Mouse (Mus musculus) liver, embryonic 16.5 days (tissue): ENCODE measurements at regions not wholly inside any gene's neighbourhood (a gene's known extent, or its start where the extent isn't known, plus 50 kb on each side); places are given as distances from the start of the nearest gene placed in this dataset.

Experiments used
- ATAC-seq: fragments of 200-750 bp; cut with Nextera tagmentation; 2 replicates; pipeline ENCODE4 v1.8.0; 2017; ENCODE audit warnings: low read depth, mild to moderate bottlenecking, moderate number of reproducible peaks, moderate library complexity
- H3K27ac ChIP-seq: fragments of 300-500 bp; sonication (generic); 2 replicates; pipeline ENCODE4 v1.5.1; 2014; ENCODE audit warnings: mild to moderate bottlenecking, low read length
- H3K27me3 ChIP-seq: fragments of 300-500 bp; sonication (generic); 2 replicates; pipeline ENCODE4 v1.6.1; 2014; ENCODE audit warnings: low read depth, low read length, mixed read lengths; ENCODE audit not compliant: control insufficient read depth, insufficient read depth
- H3K36me3 ChIP-seq: fragments of 300-500 bp; sonication (generic); 2 replicates; pipeline ENCODE4 v1.6.1; 2014; ENCODE audit warnings: mild to moderate bottlenecking; ENCODE audit not compliant: control insufficient read depth, insufficient read depth
- H3K4me1 ChIP-seq: fragments of 300-500 bp; sonication (generic); 2 replicates; pipeline ENCODE4 v1.6.1; 2014; ENCODE audit warnings: low read depth, low read length, mixed read lengths; ENCODE audit not compliant: control insufficient read depth
- H3K4me2 ChIP-seq: fragments of 300-500 bp; sonication (generic); 2 replicates; pipeline ENCODE4 v1.6.1; 2014; ENCODE audit warnings: low read depth, low read length, mixed read lengths
- H3K4me3 ChIP-seq: fragments of 300-500 bp; sonication (generic); 2 replicates; pipeline ENCODE4 v1.5.1; 2014; ENCODE audit warnings: low read depth, mild to moderate bottlenecking, low read length
- H3K9ac ChIP-seq: fragments of 300-500 bp; sonication (generic); 2 replicates; pipeline ENCODE4 v1.6.1; 2014; ENCODE audit warnings: low read depth, low read length
- H3K9me3 ChIP-seq: fragments of 300-500 bp; sonication (generic); replicated peaks from 2 replicates; pipeline ENCODE4 v1.6.1; 2016; ENCODE audit warnings: low read length; ENCODE audit not compliant: control insufficient read depth
- WGBS: fragments of 180-500 bp; shearing (Covaris S2); extraction: QIAGEN DNeasy Blood & Tissue Kit; methylation state at CpG from one replicate; pipeline ENCODE4 v1.1.7; 2014; ENCODE audit not compliant: insufficient replicate concordance; 5-methylcytosine and 5-hydroxymethylcytosine counted together

DNA sequence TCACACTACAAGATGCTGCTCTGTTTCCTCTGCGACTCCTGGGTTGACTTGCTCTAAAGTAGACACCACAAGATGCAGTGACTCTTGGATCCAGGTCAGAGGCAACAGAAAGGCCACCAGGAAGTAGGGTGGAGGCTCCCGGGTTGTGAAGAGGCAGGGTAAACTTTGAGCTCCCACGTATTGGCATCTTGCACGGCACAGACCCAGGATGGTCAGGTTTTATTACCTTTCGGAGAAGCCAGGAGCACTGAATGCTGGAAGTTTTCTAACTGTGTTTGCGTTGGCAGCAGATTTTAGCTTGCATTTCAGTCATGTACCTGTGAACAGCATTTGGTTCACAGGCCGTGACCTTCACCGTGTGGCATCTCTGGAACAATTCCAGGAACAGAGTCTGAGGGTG, 227.2 kb upstream of the Foxq1 start:
- no peak for ATAC-seq
- Histone ChIP-seq H3K4me2 (no peak overlapping the region), H3K27me3 (no peaks in the 10 kb centered on the region), H3K4me1 (no peaks in the 10 kb centered on the region), H3K9ac (no peak overlapping the region), H3K4me3 (no peak overlapping the region), H3K9me3 (no peaks in the 10 kb centered on the region), H3K36me3 (no peaks in the 10 kb centered on the region), H3K27ac (no peak overlapping the region)
- WGBS: 61% methylated on average over 8 of the region's 8 CpGs

DNA sequence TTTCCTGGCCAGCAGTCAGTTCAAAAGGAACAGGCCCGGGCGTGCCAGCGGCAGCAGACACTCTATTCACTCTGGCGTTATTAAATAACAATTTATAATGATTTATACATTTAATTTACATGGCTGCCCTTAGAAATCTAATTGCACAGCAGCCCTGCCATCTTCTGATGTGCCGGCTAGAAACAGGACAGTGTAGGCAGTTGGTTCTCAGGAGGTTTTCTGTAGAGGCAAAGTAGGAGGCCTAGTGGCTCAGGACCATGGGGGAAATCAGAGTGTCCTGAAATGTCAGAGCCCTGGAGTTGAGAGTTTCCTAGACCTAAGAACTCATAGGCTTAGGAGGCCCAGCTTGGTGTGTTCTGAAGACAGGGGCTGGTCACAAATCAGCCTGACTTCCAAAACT, 225.2 kb upstream of the Foxq1 start:
- no peak for ATAC-seq
- H3K4me1 ChIP-seq: no peaks in the 10 kb centered on the region
- 72% methylated on average over 5 of the region's 5 CpGs for WGBS

DNA sequence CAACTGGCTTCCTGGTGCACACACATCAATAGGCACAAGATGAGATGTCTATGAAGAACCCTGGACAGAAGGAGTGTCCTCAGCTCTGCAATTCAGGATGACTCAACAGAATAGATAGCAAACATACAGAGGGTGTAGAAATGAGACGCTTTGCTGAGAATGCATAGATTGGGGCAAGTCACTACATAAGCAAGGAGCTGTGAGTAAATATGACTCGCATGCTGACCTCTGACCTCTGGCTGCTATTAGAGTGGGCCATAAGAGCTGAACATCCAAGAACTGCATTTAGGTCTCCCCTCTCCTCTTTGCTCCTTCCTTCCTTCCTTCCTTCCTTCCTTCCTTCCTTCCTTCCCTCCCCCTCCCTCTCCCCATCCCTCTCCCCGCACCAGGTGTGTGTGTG, 221.0 kb upstream of the Foxq1 start:
- H3K4me2 ChIP-seq: no peak overlapping the region
- no peaks in the 10 kb centered on the region for H3K4me1 ChIP-seq
- H3K27ac ChIP-seq: no peak overlapping the region
- no peaks in the 10 kb centered on the region for H3K9me3 ChIP-seq
- H3K9ac ChIP-seq: no peak overlapping the region
- no peak overlapping the region for H3K4me3 ChIP-seq
- WGBS: 57% methylated on average over 3 of the region's 3 CpGs
- H3K27me3 ChIP-seq: no peaks in the 10 kb centered on the region
- ATAC-seq: no peak
- H3K36me3 ChIP-seq: no peaks in the 10 kb centered on the region

More for the DNA sequence above, 225.2 kb upstream of the Foxq1 start:
- H3K4me2 ChIP-seq: no peak overlapping the region
- no peak overlapping the region for H3K9ac ChIP-seq
- no peak overlapping the region for H3K4me3 ChIP-seq
- H3K27me3 ChIP-seq: no peaks in the 10 kb centered on the region
- H3K27ac ChIP-seq: no peak overlapping the region
- H3K9me3 ChIP-seq: no peaks in the 10 kb centered on the region
- no peaks in the 10 kb centered on the region for H3K36me3 ChIP-seq

DNA sequence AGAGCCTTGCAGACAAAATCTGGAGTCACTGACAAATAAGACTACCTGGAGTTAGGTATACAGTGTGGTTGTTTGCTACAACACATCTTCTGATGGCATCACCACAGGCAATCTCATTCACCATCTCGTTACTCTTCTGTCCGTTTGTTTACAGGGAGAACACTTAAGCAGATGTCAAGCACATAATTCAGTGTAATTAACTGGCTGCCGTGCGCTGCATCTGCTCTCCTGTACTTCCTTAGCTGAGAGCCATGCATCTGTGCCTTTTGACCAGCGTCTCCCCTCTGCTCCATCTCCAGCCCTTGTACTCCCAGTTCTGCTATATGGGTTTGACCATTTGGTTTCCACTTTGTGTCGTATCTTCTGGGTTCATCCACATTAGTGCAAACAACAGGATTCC, 218.3 kb upstream of the Foxq1 start:
- no peak overlapping the region for H3K4me2 ChIP-seq
- 33% methylated on average over 6 of the region's 6 CpGs for WGBS
- no peak overlapping the region for H3K27ac ChIP-seq
- H3K36me3 ChIP-seq: no peaks in the 10 kb centered on the region
- no peak overlapping the region for H3K9ac ChIP-seq
- H3K9me3 ChIP-seq: no peaks in the 10 kb centered on the region
- no peaks in the 10 kb centered on the region for H3K27me3 ChIP-seq
- H3K4me1 ChIP-seq: no peaks in the 10 kb centered on the region
- ATAC-seq: no peak
- no peak overlapping the region for H3K4me3 ChIP-seq

DNA sequence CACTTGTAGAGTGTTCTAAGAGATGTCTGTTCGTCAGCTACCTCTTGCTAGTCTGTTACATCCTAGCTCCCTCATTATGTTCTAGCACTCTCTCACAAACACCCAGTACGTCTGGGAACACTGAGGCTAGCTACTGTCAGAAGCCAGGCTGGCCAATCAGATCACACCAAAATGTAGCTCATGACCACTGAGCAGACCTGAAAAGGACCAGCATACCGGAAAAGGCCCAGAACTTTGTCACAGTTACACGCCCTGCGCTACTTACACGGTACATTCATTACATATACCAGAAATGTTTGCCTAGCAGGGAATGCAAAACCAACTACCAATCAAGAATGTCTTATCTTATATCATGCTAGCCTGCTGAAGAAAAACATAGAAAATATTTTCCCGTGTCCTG, 216.5 kb upstream of the Foxq1 start:
- no peaks in the 10 kb centered on the region for H3K36me3 ChIP-seq
- no peak overlapping the region for H3K9ac ChIP-seq
- no peaks in the 10 kb centered on the region for H3K4me1 ChIP-seq
- H3K27ac ChIP-seq: no peak overlapping the region
- WGBS: 69% methylated on average over 7 of the region's 7 CpGs
- no peaks in the 10 kb centered on the region for H3K9me3 ChIP-seq
- H3K4me2 ChIP-seq: no peak overlapping the region
- ATAC-seq: no peak
- no peaks in the 10 kb centered on the region for H3K27me3 ChIP-seq
- H3K4me3 ChIP-seq: no peak overlapping the region

DNA sequence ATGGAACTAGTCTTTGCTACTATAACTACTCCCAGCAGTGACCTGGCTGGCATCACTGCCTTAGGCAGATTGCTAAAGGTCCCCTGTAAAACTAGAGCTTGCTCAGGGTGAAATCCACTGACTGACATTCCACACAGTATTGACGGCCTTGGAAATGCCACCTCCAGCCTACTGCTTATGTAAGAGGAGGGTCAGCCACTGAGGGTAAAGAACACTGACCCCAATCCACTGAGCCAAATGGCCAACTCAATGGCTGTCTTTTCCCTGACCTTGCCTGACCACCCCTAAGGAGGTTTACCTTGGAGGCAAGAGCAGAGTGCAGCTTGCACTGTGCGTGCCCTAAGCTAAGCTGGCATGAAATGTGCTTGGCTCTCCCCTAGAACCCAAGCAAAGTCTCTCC, 216.0 kb upstream of the Foxq1 start:
- no peaks in the 10 kb centered on the region for H3K4me1 ChIP-seq
- H3K27me3 ChIP-seq: no peaks in the 10 kb centered on the region
- 57% methylated on average over 2 of the region's 2 CpGs for WGBS
- H3K27ac ChIP-seq: no peak overlapping the region
- ATAC-seq: no peak
- no peak overlapping the region for H3K9ac ChIP-seq
- H3K36me3 ChIP-seq: no peaks in the 10 kb centered on the region
- no peak overlapping the region for H3K4me2 ChIP-seq
- H3K4me3 ChIP-seq: no peak overlapping the region
- H3K9me3 ChIP-seq: no peaks in the 10 kb centered on the region

DNA sequence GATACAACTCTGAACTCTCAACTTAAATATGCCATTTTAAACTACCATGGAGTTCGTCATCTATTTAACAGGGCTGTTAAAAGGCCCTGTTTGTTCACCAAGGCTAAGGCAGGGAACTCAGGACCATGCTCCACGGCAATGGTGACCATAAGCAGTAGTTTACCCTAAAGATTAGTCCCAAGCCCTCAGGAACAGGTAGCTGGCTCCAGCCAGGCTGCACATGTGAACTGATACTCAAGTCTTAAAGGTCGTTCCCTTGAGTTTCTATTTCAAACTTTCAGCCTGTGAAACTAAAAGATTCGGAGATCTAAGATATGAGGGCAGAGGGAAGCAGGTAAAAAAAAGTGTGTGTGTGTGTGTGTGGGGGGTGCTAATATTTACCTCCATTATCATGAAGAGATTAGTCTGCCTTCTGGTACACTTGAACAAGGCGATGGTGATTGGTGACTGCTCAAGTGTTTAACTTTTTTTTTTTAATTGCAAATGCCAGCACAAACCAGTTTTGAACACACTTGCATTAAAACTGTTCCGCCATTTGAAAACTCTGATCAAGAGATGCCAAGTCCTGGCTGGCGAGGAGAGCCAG, 215.5 kb upstream of the Foxq1 start:
- Histone ChIP-seq H3K4me2 (no peak overlapping the region), H3K27ac (no peak overlapping the region), H3K4me3 (no peak overlapping the region), H3K4me1 (no peaks in the 10 kb centered on the region), H3K9me3 (no peaks in the 10 kb centered on the region), H3K9ac (no peak overlapping the region), H3K36me3 (no peaks in the 10 kb centered on the region), H3K27me3 (no peaks in the 10 kb centered on the region)
- WGBS: 55% methylated on average over 7 of the region's 7 CpGs
- no peak for ATAC-seq

DNA sequence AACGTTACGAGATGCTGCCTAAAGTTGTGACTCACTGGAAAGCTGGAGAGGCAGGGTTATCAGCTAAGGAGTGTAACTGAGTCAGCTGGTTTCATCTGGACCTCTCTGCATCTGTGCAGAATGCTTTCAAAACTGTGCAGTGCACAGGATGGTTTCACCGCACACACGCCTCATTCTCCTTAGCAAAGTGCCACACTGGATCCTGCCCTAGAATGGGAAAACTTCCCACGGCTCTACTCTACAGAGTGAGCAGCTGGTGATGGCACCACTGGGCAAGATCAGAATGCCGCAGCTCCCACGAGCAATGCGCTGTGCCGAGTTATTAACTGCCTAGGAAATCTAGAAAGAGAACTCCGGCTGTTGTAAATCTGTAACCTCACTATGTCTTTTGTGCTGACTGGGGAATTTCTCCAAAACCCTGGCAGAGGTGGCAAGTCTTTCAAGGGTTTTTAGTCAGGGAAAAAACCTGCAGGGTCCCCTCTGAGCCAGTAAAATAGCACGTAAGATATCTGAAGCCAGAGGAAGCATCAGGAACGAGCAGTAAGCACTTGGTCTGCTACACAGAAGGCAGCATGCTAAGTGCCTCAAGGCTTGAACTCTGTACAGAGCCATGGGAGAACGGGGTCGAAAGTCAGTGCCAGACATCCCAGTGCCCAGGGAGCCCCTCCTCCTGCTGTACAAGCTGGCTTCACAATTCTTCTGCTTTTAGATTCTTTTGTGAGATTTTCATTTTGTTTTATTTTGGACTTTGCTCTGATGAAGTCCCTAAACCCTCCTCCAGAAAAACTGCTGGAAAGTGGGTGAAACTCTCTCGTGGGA, 214.4 kb upstream of the Foxq1 start:
- H3K27me3 ChIP-seq: no peaks in the 10 kb centered on the region
- H3K27ac ChIP-seq: no peak overlapping the region
- no peaks in the 10 kb centered on the region for H3K4me1 ChIP-seq
- no peaks in the 10 kb centered on the region for H3K36me3 ChIP-seq
- ATAC-seq: no peak
- no peak overlapping the region for H3K9ac ChIP-seq
- 62% methylated on average over 15 of the region's 15 CpGs for WGBS
- H3K4me3 ChIP-seq: no peak overlapping the region
- no peak overlapping the region for H3K4me2 ChIP-seq
- no peaks in the 10 kb centered on the region for H3K9me3 ChIP-seq

DNA sequence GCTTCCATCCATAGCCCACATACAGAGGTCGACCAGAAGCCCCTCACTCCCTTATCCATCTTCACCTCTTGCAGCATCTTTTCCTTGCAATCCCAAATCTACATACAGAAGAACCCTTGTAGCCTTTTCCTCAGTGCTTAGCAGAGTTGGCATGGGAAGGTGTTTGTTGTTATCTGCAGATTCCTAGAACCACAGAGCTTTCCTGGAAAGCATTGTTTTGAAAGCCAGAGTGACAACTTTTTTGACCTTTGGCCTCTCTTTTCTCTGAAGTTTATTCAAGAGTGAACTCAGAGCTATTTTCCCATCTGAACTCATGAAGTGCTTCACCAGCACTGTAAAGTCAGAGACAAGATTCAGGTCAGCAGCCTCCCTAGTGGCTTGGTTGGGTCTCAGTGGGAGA, 209.7 kb upstream of the Foxq1 start:
- no peak overlapping the region for H3K27ac ChIP-seq
- no peak overlapping the region for H3K4me2 ChIP-seq
- H3K4me3 ChIP-seq: no peak overlapping the region
- no peaks in the 10 kb centered on the region for H3K4me1 ChIP-seq
- 7% methylated on average over 1 of the region's 1 CpGs for WGBS
- no peaks in the 10 kb centered on the region for H3K27me3 ChIP-seq
- no peak for ATAC-seq
- H3K9me3 ChIP-seq: no peaks in the 10 kb centered on the region
- H3K9ac ChIP-seq: no peak overlapping the region
- H3K36me3 ChIP-seq: no peaks in the 10 kb centered on the region
